13 mouse cellular contexts compared by ENCODE assay signal in genomic region chr15:95135926-95136609, GRCm38 (mm10).
DNase-seq lines count a peak whose midpoint lies in the region; ATAC-seq and TF ChIP-seq lines count a peak whose summit lies in the region.
"Had no signal": no experiment of that assay in that cellular context is flagged by ENCODE, and none has a peak within 500 bp of the region (broad histone marks: within the 10 kb centered on the region; RNA-seq: fewer than 3 reads in every experiment).

No protein-coding gene starts in this region.

- no peak for TF ChIP-seq POLR2A in cerebellum, adult 2 months (IDR thresholded peaks at IDR 0.05; ENCODE audit: borderline replicate concordance, insufficient read depth, low read length)

- H3K9me3 ChIP-seq in hindbrain, embryonic 11.5 days (ENCODE audit: control insufficient read depth, low read length) = no peaks in the 10 kb centered on the region
- H3K9me3 ChIP-seq in hindbrain, embryonic 10.5 days = no peaks in the 10 kb centered on the region
- H3K9me3 ChIP-seq in neural tube, embryonic 12.5 days = no peaks in the 10 kb centered on the region
- no peaks in the 10 kb centered on the region for H3K9me3 ChIP-seq in neural tube, embryonic 14.5 days (ENCODE audit: control insufficient read depth, low read length)
- H3K9me3 ChIP-seq: intestine, embryonic 15.5 days had no signal

- H3K27ac ChIP-seq in hindbrain, embryonic 11.5 days (ENCODE audit: low read depth, low read length) = no peak overlapping the region
- H3K27ac ChIP-seq in hindbrain, embryonic 10.5 days = no peak overlapping the region; the same call in 1 of the 2 replicates
- no peak overlapping the region for H3K27ac ChIP-seq in neural tube, embryonic 12.5 days
- peak overlapping the region; percentile 60; the same call in 1 of the 2 replicates for H3K27ac ChIP-seq in layer of hippocampus, adult 2 months
- no peak overlapping the region for H3K27ac ChIP-seq in neural tube, embryonic 14.5 days (ENCODE audit: low read depth, low read length)
- no peak overlapping the region for H3K27ac ChIP-seq in cerebellum, adult 2 months (ENCODE audit: insufficient read depth, low read length)
- H3K27ac ChIP-seq: intestine, embryonic 15.5 days had no signal

- TF ChIP-seq CTCF in layer of hippocampus, adult 2 months (conservative IDR thresholded peaks at IDR 0.05) = no peak
- no peak for TF ChIP-seq CTCF in cerebellum, adult 2 months (IDR thresholded peaks at IDR 0.05; ENCODE audit: borderline replicate concordance, insufficient read depth, low read depth, low read length)

- H3K9ac ChIP-seq in hindbrain, embryonic 11.5 days (ENCODE audit: low read depth, low read length) = no peak overlapping the region
- H3K9ac ChIP-seq in neural tube, embryonic 12.5 days = no peak overlapping the region
- H3K9ac ChIP-seq in neural tube, embryonic 14.5 days (replicated peaks; ENCODE audit: low read depth, low read length) = no peak overlapping the region
- H3K9ac ChIP-seq: intestine, embryonic 15.5 days had no signal

- no peak overlapping the region for H3K4me2 ChIP-seq in hindbrain, embryonic 11.5 days (replicated peaks; ENCODE audit: low read depth, low read length)
- H3K4me2 ChIP-seq in neural tube, embryonic 12.5 days (replicated peaks) = no peak overlapping the region
- no peak overlapping the region for H3K4me2 ChIP-seq in neural tube, embryonic 14.5 days (ENCODE audit: low read depth, low read length)
- H3K4me2 ChIP-seq: intestine, embryonic 15.5 days had no signal

- peak; percentile 35; the same call in 1 of the 2 replicates for ATAC-seq in hindbrain, embryonic 11.5 days (ENCODE audit: low FRiP score)
- 0 out of 2 replicates have a peak, but pooled peaks have one; percentile 21 for ATAC-seq in neural tube, embryonic 12.5 days (ENCODE audit: low FRiP score, low read depth)
- peak; percentile 56; the same call in 1 of the 2 replicates for ATAC-seq in neural tube, embryonic 14.5 days (ENCODE audit: low read depth)
- ATAC-seq: intestine, embryonic 15.5 days had no signal

- no peaks in the 10 kb centered on the region for H3K27me3 ChIP-seq in hindbrain, embryonic 11.5 days (ENCODE audit: control insufficient read depth, insufficient read depth, low read length)
- H3K27me3 ChIP-seq in hindbrain, embryonic 10.5 days (ENCODE audit: insufficient read depth, poor library complexity, severe bottlenecking) = no peaks in the 10 kb centered on the region
- no peaks in the 10 kb centered on the region for H3K27me3 ChIP-seq in neural tube, embryonic 12.5 days (replicated peaks)
- H3K27me3 ChIP-seq in neural tube, embryonic 14.5 days (ENCODE audit: control insufficient read depth, insufficient read depth, low read length) = no peaks in the 10 kb centered on the region
- no peaks in the 10 kb centered on the region for H3K27me3 ChIP-seq in cerebellum, adult 2 months (ENCODE audit: control insufficient read depth, insufficient read depth, low read length)
- H3K27me3 ChIP-seq: CH12.LX; intestine, embryonic 15.5 days had no signal

- no peaks in the 10 kb centered on the region for H3K4me1 ChIP-seq in hindbrain, embryonic 11.5 days (replicated peaks; ENCODE audit: control insufficient read depth, insufficient read depth, low read length)
- no peaks in the 10 kb centered on the region for H3K4me1 ChIP-seq in hindbrain, embryonic 10.5 days (replicated peaks)
- no peaks in the 10 kb centered on the region for H3K4me1 ChIP-seq in neural tube, embryonic 12.5 days
- H3K4me1 ChIP-seq in neural tube, embryonic 14.5 days (ENCODE audit: control insufficient read depth, insufficient read depth, low read length) = 0 out of 2 replicates have a peak, but pooled peaks cover 2% of the 10 kb centered on the region
- H3K4me1 ChIP-seq in cerebellum, adult 2 months (ENCODE audit: control insufficient read depth, insufficient read depth, low read length) = peaks cover 9% of the 10 kb centered on the region; the same call in 1 of the 2 replicates
- H3K4me1 ChIP-seq: intestine, embryonic 15.5 days had no signal

- no peaks in the 10 kb centered on the region for H3K36me3 ChIP-seq in hindbrain, embryonic 11.5 days (ENCODE audit: control insufficient read depth, insufficient read depth, low read length)
- H3K36me3 ChIP-seq in hindbrain, embryonic 10.5 days = no peaks in the 10 kb centered on the region
- H3K36me3 ChIP-seq in neural tube, embryonic 12.5 days = no peaks in the 10 kb centered on the region
- H3K36me3 ChIP-seq in neural tube, embryonic 14.5 days (ENCODE audit: control insufficient read depth, insufficient read depth, low read length) = no peaks in the 10 kb centered on the region
- H3K36me3 ChIP-seq: intestine, embryonic 15.5 days had no signal

- no peak overlapping the region for H3K4me3 ChIP-seq in hindbrain, embryonic 11.5 days (ENCODE audit: low read depth, low read length)
- no peak overlapping the region for H3K4me3 ChIP-seq in hindbrain, embryonic 10.5 days
- no peak overlapping the region for H3K4me3 ChIP-seq in neural tube, embryonic 12.5 days
- H3K4me3 ChIP-seq in layer of hippocampus, adult 2 months = no peak overlapping the region
- H3K4me3 ChIP-seq in neural tube, embryonic 14.5 days (ENCODE audit: low read depth, low read length) = no peak overlapping the region
- H3K4me3 ChIP-seq in cerebellum, adult 2 months (replicated peaks; ENCODE audit: insufficient read depth, low read depth, low read length) = no peak overlapping the region
- H3K4me3 ChIP-seq: intestine, embryonic 15.5 days had no signal

- WGBS in hindbrain, embryonic 11.5 days = 91% methylated on average over 17 of the region's 17 CpGs
- 93% methylated on average over 17 of the region's 17 CpGs for WGBS in hindbrain, embryonic 10.5 days
- whole genome bisulfite sequencing in neural tube, embryonic 12.5 days = 90% methylated on average over 17 of the region's 17 CpGs
- 91% methylated on average over 17 of the region's 17 CpGs for WGBS in neural tube, embryonic 14.5 days
- 94% methylated on average over 17 of the region's 17 CpGs for WGBS in cerebellum, adult 2 months

- no peak for DNase-seq in hindbrain, embryonic 11.5 days (ENCODE audit: low spot score)
- no peak for DNase-seq in hindbrain, embryonic 10.5 days (ENCODE audit: low spot score)
- no peak for DNase-seq in neural tube, embryonic 10.5 days (ENCODE audit: extremely low spot score, low spot score)
- peak in 1 of 2 experiments; percentile 55 for DNase-seq in layer of hippocampus, adult 2 months (ENCODE audit: low spot score in 2 of 2)
- no peak for DNase-seq in cerebellum, adult 2 months
- no peak for DNase-seq in B cell, adult 2 months
- DNase-seq: cerebellum, adult 11 months; lung, adult 2 months; thymus, postnatal 36 days had no signal
